Mouse (Mus musculus) hindbrain, embryonic 16.5 days (tissue): ENCODE data around the gene Psme4. TPM values are rescaled to one million over a fixed set of nuclear protein-coding genes. Genes with fewer than 3 reads are reported as not detected.

Source experiments
- ATAC-seq: fragments of 200-750 bp; cut with Nextera tagmentation; 2 replicates; pipeline ENCODE4 v1.8.0; 2017; ENCODE audit warnings: moderate TSS enrichment, moderate library complexity
- H3K27ac ChIP-seq: fragments of 300-500 bp; sonication (generic); 2 replicates; pipeline ENCODE4 v1.5.1; 2014; ENCODE audit warnings: low read depth, mild to moderate bottlenecking, control low read depth, low read length, moderate library complexity
- H3K27me3 ChIP-seq: fragments of 300-500 bp; sonication (generic); replicated peaks from 2 replicates; pipeline ENCODE4 v1.6.1; 2014; ENCODE audit warnings: low read length; ENCODE audit not compliant: control insufficient read depth, insufficient read depth
- H3K36me3 ChIP-seq: fragments of 300-500 bp; sonication (generic); 2 replicates; pipeline ENCODE4 v1.6.1; 2014; ENCODE audit warnings: mild to moderate bottlenecking, low read length, moderate library complexity, mixed read lengths; ENCODE audit not compliant: control insufficient read depth, insufficient read depth
- H3K4me1 ChIP-seq: fragments of 300-500 bp; sonication (generic); 2 replicates; pipeline ENCODE4 v1.6.1; 2014; ENCODE audit warnings: low read depth, low read length; ENCODE audit not compliant: control insufficient read depth, insufficient read depth
- H3K4me2 ChIP-seq: fragments of 300-500 bp; sonication (generic); 2 replicates; pipeline ENCODE4 v1.6.1; 2014; ENCODE audit warnings: mild to moderate bottlenecking, low read length, control low read depth, moderate library complexity
- H3K4me3 ChIP-seq: fragments of 300-500 bp; sonication (generic); 2 replicates; pipeline ENCODE4 v1.5.1; 2014; ENCODE audit warnings: mild to moderate bottlenecking, low read length, control low read depth, moderate library complexity
- H3K9ac ChIP-seq: fragments of 300-500 bp; sonication (generic); 2 replicates; pipeline ENCODE4 v1.6.1; 2014; ENCODE audit warnings: low read depth, mild to moderate bottlenecking, control low read depth, low read length, moderate library complexity
- H3K9me3 ChIP-seq: fragments of 300-500 bp; sonication (generic); 2 replicates; pipeline ENCODE4 v1.6.1; 2014; ENCODE audit warnings: mild to moderate bottlenecking, low read length, moderate library complexity; ENCODE audit not compliant: control insufficient read depth
- WGBS: fragments of 180-500 bp; shearing (Covaris S2); extraction: QIAGEN DNeasy Blood & Tissue Kit; methylation state at CpG from one replicate; pipeline ENCODE4 v1.1.7; 2014; 5-methylcytosine and 5-hydroxymethylcytosine counted together
- polyA plus RNA-seq: library from polyadenylated mRNA; unstranded; fragments of >200 nt; fragmentation: Nextera tagmentation; extraction: Ambion mirVana; gene quantifications from 2 replicates; pipeline ENCODE4 v1.2.1, GENCODE M21; 2015

Psme4 gene
- 10.7 and 11.0 TPM in 2 replicates for polyA plus RNA-seq

DNA sequence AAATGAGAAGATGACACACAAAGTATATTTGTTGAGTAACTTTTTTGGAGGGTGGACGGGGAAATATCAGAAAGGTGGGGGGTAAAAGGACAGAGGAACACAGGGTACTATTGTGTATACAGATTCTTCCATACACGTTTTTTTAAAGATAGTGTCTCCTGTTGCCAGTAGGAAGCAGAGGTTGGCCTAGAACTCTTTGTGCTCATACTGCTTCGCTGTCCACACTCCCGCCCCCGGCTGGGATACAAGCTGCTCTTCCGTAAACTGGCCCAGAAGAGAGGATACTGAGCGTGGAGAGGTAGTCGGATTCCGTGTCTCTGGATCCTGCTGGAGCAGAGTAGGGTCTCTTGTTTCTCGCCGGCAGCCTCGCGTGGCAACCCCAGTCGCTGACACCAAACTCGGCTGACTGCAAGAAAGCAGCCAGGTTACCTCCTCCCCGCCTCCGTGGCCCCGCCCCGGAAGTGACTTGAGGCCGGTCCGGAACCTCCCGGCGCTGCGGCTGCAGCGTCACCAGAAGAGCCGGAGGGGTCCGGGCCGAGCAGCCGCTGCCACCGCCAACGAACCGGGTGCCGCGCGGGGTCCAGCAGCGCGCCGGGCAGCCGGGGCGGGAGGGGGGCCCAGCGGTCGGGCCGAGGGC is at the start of gene Psme4:
Gene Psme4 (plus strand): TSS at position 460 of the 637 bp plus-strand sequence.
- Histone ChIP-seq H3K4me1 (peaks cover 11% of the 10 kb centered on the region), H3K27me3 (no peaks in the 10 kb centered on the region), H3K9ac (peak within 1 kb of the TSS; percentile 99), H3K36me3 (no peaks in the 10 kb centered on the region), H3K9me3 (no peaks in the 10 kb centered on the region), H3K4me2 (peak within 1 kb of the TSS; percentile 81), H3K27ac (peak within 1 kb of the TSS; percentile 97), H3K4me3 (peak within 1 kb of the TSS; percentile 99)
- WGBS: under 1% methylated on average over 39 of the region's 43 CpGs
- peak; percentile 99 for ATAC-seq

DNA sequence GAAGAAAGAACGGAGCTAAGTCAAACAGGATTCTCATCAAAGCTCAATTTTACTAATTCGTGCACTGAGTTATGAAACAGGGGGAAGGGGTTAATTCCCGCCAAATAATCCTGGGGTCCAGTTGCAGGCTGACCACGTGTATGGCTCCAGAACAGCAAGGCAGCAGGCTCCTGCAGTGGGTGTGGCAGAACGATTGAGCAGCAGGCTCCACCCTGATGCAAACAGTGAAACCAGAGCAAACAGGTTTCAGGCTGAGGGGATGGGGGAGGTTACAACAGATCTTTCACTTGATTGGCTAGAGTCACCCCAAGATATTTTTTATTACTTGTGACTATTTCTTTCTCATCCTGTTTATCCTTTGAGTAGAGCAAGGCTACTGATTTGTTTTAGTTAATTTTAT is 48.1 kb upstream of the Psme4 start:
- no peak overlapping the region for H3K9ac ChIP-seq
- H3K27ac ChIP-seq: no peak overlapping the region
- H3K36me3 ChIP-seq: no peaks in the 10 kb centered on the region
- ATAC-seq: no peak
- no peaks in the 10 kb centered on the region for H3K9me3 ChIP-seq
- 66% methylated on average over 5 of the region's 5 CpGs for WGBS
- H3K27me3 ChIP-seq: no peaks in the 10 kb centered on the region
- H3K4me3 ChIP-seq: no peak overlapping the region
- no peak overlapping the region for H3K4me2 ChIP-seq
- H3K4me1 ChIP-seq: no peaks in the 10 kb centered on the region

DNA sequence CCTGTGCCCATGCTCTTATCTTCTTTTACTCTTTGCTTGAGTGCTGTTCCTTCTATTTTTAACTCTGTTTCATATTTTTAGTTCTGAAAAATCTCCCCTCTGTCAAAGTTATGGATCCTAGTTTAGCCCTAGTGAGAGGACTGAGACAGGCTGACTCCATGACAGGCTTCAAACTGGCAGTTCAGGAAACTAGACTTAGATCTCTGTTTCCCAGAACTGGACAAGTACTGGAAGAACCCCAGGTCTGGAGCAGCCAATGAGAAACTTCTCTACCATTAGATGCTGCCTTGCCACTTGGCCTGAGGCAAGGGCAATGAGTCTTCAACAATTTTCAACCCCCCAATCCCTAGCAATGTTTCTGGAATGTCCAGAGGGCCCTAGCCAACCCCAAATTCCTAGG is 40.8 kb upstream of the Psme4 start:
- Histone ChIP-seq H3K27ac (no peak overlapping the region), H3K4me2 (no peak overlapping the region), H3K9ac (no peak overlapping the region), H3K36me3 (no peaks in the 10 kb centered on the region), H3K4me3 (no peak overlapping the region), H3K27me3 (no peaks in the 10 kb centered on the region), H3K9me3 (no peaks in the 10 kb centered on the region), H3K4me1 (no peaks in the 10 kb centered on the region)
- no peak for ATAC-seq

DNA sequence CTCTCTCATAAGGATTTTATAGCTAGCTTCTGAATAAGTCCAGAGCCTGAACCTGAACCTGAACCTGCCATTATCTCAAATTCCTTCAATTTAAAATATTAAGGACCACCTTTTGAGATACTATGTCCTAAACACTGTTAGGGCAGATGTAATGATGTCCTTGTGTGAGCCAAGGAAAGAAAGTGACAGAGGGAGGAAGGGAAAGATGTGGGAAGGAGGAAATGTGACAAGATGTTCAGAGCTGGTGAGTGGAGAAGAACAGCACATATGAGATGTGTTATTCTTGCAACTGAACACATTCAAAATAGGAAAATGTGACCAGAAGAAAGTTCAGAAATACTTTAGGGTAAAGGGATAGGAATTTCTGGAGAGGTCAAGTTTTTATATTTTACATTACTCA is 38.1 kb upstream of the Psme4 start:
- Histone ChIP-seq H3K9me3 (no peaks in the 10 kb centered on the region), H3K4me2 (no peak overlapping the region), H3K36me3 (no peaks in the 10 kb centered on the region), H3K9ac (no peak overlapping the region), H3K27ac (no peak overlapping the region), H3K4me1 (no peaks in the 10 kb centered on the region), H3K27me3 (no peaks in the 10 kb centered on the region), H3K4me3 (no peak overlapping the region)
- ATAC-seq: no peak

DNA sequence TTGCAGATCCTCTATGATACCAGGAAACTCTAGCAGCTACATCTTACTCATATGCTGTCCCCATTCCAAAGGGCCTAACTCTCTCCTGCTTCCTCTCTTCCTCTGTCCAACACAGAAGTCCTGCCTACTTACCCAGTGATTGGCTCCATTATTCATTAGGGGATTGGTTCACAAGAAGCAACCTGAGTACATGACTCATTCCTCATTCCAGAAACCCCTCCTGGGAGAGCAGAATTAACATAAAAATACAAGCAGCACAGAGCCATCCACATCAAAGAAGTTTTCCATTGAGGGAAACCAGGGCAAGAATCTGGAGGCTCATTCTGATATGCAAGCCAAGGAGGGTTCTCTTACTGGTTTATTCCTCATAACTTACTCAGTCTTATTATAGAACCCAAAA is 27.5 kb upstream of the Psme4 start:
- Histone ChIP-seq H3K27me3 (no peaks in the 10 kb centered on the region), H3K4me3 (no peak overlapping the region), H3K9ac (no peak overlapping the region), H3K4me2 (no peak overlapping the region), H3K9me3 (no peaks in the 10 kb centered on the region), H3K4me1 (no peaks in the 10 kb centered on the region), H3K27ac (no peak overlapping the region), H3K36me3 (no peaks in the 10 kb centered on the region)
- ATAC-seq: no peak

DNA sequence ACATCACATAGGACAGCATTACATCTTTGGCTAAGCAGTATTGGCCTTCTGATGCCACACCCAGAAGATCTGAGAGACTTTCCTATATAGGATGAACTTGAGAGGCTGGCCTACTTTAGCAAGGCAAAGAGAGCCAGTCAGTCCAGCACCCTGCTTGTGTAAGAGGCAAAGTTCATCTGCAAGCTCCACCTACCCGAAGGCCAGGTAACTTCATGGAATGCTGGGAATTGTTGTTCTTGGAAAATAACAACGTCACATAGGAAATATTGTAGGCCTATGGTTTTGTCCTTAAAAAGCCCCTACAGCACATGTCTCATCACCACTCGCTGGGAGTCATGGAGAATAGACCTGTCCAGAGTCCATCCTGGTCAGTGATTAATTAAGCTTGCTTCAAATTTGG is 22.6 kb upstream of the Psme4 start:
- ATAC-seq: no peak
- no peak overlapping the region for H3K27ac ChIP-seq
- no peak overlapping the region for H3K4me3 ChIP-seq
- no peaks in the 10 kb centered on the region for H3K27me3 ChIP-seq
- no peaks in the 10 kb centered on the region for H3K36me3 ChIP-seq
- no peak overlapping the region for H3K4me2 ChIP-seq
- WGBS: 91% methylated on average over 3 of the region's 3 CpGs
- no peaks in the 10 kb centered on the region for H3K9me3 ChIP-seq
- no peak overlapping the region for H3K9ac ChIP-seq
- no peaks in the 10 kb centered on the region for H3K4me1 ChIP-seq

DNA sequence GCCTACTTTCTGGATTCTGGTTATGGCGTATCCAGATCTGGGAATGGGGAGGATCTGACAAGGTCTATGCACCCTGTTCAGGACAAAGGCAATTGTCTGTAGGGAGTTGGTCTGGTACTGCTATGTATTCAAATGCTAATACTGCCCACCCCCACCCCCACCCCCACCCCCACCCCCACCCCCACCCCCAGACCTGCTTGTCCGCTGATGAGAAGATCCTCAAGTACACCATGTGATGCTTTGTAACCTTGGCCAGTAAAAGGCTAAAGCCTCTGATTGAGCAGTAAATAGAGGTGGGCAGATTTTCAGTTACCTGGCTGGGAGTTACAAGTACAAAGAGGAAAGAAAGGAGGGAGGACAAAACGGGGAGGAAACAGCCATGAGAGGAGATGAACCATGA is 21.9 kb upstream of the Psme4 start:
- Histone ChIP-seq H3K4me2 (no peak overlapping the region), H3K4me1 (no peaks in the 10 kb centered on the region), H3K27ac (no peak overlapping the region), H3K36me3 (no peaks in the 10 kb centered on the region), H3K27me3 (no peaks in the 10 kb centered on the region), H3K4me3 (no peak overlapping the region), H3K9me3 (no peaks in the 10 kb centered on the region), H3K9ac (no peak overlapping the region)
- WGBS: 29% methylated on average over 3 of the region's 3 CpGs
- no peak for ATAC-seq

DNA sequence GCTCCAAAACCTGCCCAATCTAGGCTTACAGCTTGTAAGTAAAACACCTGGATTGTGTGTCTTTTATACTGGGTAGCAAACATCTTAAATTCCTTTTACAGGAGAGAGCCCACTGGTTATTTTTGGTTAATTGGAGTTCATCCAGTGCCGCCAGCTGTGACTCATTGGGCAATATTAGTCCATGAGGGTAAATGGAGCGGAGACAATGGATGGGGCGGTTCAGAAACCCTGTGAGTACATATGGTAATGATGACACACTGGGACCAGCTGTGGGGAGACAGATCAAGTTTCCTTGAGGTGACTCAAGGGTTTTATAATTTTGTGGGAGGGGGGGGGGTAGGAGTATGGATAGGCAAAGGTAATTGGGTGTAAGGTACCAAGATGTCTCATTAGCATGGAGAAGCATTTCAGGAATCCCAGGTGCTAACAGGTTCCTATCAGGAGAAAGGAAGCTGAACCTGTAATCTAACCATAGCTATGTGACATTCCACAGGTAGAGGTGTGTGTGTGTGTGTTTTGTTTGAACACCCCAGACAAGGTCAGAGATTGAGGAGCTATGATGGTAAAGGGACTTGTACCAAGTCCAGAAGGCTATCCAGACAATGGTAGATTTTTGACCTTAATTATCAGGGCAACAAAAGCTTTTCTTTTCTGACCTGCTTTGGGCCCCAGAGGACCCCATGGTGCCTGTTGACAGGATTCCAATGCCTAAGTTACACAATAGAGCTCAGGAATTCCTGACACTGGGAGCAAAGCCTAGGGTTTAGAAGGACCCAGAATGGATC is 21.3 kb upstream of the Psme4 start:
- H3K9me3 ChIP-seq: no peaks in the 10 kb centered on the region
- H3K9ac ChIP-seq: no peak overlapping the region
- no peak overlapping the region for H3K4me3 ChIP-seq
- no peak overlapping the region for H3K4me2 ChIP-seq
- H3K27me3 ChIP-seq: no peaks in the 10 kb centered on the region
- H3K4me1 ChIP-seq: no peaks in the 10 kb centered on the region
- 26% methylated on average over 3 of the region's 3 CpGs for WGBS
- ATAC-seq: no peak
- H3K27ac ChIP-seq: no peak overlapping the region
- no peaks in the 10 kb centered on the region for H3K36me3 ChIP-seq

DNA sequence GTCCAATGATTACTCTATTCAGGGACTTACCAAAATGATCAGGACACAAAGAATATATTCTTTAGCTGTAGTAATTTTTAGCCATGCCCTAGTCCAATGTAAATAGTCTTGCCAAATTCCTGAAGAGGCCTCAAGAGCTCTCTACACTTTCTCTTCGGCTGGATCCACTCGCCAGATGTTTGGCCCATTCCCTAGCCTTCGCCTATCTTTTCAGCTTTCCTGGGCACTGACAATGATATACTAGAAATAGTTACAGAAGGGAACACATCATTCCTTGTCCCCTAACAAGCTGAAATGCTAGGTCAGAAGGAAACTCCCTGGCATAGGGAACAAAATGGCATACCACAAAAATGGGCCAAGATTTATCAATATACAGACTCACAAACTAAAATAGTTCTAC is 18.6 kb upstream of the Psme4 start:
- ATAC-seq: no peak
- H3K4me1 ChIP-seq: no peaks in the 10 kb centered on the region
- WGBS: 87% methylated on average over 3 of the region's 3 CpGs

More for the DNA sequence above, 18.6 kb upstream of the Psme4 start:
- Histone ChIP-seq H3K4me3 (no peak overlapping the region), H3K36me3 (no peaks in the 10 kb centered on the region), H3K27me3 (no peaks in the 10 kb centered on the region), H3K4me2 (no peak overlapping the region), H3K9ac (no peak overlapping the region), H3K9me3 (no peaks in the 10 kb centered on the region), H3K27ac (no peak overlapping the region)
